Mouse (Mus musculus) left cerebral cortex, adult 11 months (tissue): Measurements from ENCODE around the gene Rps6kc1.

ENCODE experiments used
- DNase-seq: peaks from one replicate; pipeline ENCODE4 v3.0.0; 2022; ENCODE audit warnings: low spot score

The Rps6kc1 gene

GRCm38 (mm10) chr1:190901082-190901481, 10.5 kb downstream of the Rps6kc1 start:
- no peak for DNase-seq

- DNase-seq = no peak
Measured at GRCm38 (mm10) chr1:190898899-190899575, 12.5 kb downstream of the Rps6kc1 start.

- DNase-seq = no peak
Measured at GRCm38 (mm10) chr1:190898186-190898585, 13.4 kb downstream of the Rps6kc1 start.

- DNase-seq = no peak
Measured at GRCm38 (mm10) chr1:190893559-190894167, 17.9 kb downstream of the Rps6kc1 start.

GRCm38 (mm10) chr1:190888646-190889045, 22.9 kb downstream of the Rps6kc1 start:
- DNase-seq = no peak

- DNase-seq = no peak
Measured at GRCm38 (mm10) chr1:190888031-190888430, 23.5 kb downstream of the Rps6kc1 start.

GRCm38 (mm10) chr1:190886014-190886413, 25.6 kb downstream of the Rps6kc1 start:
- DNase-seq = no peak

- no peak for DNase-seq
Measured at GRCm38 (mm10) chr1:190881422-190881821, 30.1 kb downstream of the Rps6kc1 start.

- no peak for DNase-seq
Measured at GRCm38 (mm10) chr1:190880638-190881037, 30.9 kb downstream of the Rps6kc1 start.

GRCm38 (mm10) chr1:190875751-190876150, 35.8 kb downstream of the Rps6kc1 start:
- DNase-seq = no peak

GRCm38 (mm10) chr1:190875089-190875488, 36.5 kb downstream of the Rps6kc1 start:
- no peak for DNase-seq

- DNase-seq = no peak
Measured at GRCm38 (mm10) chr1:190871068-190871467, 40.5 kb downstream of the Rps6kc1 start.

- DNase-seq = no peak
Measured at GRCm38 (mm10) chr1:190869996-190870395, 41.6 kb downstream of the Rps6kc1 start.

GRCm38 (mm10) chr1:190868790-190869189, 42.8 kb downstream of the Rps6kc1 start:
- DNase-seq = no peak

- no peak for DNase-seq
Measured at GRCm38 (mm10) chr1:190861626-190862025, 49.9 kb downstream of the Rps6kc1 start.

GRCm38 (mm10) chr1:190854465-190854864, 57.1 kb downstream of the Rps6kc1 start:
- no peak for DNase-seq

- DNase-seq = no peak
Measured at GRCm38 (mm10) chr1:190849162-190849865, 62.3 kb downstream of the Rps6kc1 start.

GRCm38 (mm10) chr1:190848676-190849075, 62.9 kb downstream of the Rps6kc1 start:
- DNase-seq = no peak

GRCm38 (mm10) chr1:190846956-190847355, 64.6 kb downstream of the Rps6kc1 start:
- DNase-seq = no peak

- DNase-seq = peak; percentile 15
Measured at GRCm38 (mm10) chr1:190846074-190846730, 65.4 kb downstream of the Rps6kc1 start.

- DNase-seq = no peak
Measured at GRCm38 (mm10) chr1:190845419-190845818, 66.2 kb downstream of the Rps6kc1 start.

- DNase-seq = no peak
Measured at GRCm38 (mm10) chr1:190844356-190844755, 67.2 kb downstream of the Rps6kc1 start.

- DNase-seq = no peak
Measured at GRCm38 (mm10) chr1:190836046-190836445, 75.5 kb downstream of the Rps6kc1 start.
